Mouse (Mus musculus) heart, adult 2 months (tissue): ENCODE measurements around the gene Gas6.

Source experiments
- CTCF ChIP-seq: fragments of 200-600 bp; IDR thresholded peaks from 2 replicates; pipeline ENCODE4 v1.8.1; 2022; ENCODE audit warnings: antibody characterized with exemption, mild to moderate bottlenecking, moderate library complexity
- EP300 ChIP-seq: fragments of 200-500 bp; IDR thresholded peaks from 2 replicates; pipeline ENCODE4 v1.6.1; 2011; ENCODE audit warnings: low read depth, low read length, control low read depth; ENCODE audit not compliant: insufficient read depth

DNA sequence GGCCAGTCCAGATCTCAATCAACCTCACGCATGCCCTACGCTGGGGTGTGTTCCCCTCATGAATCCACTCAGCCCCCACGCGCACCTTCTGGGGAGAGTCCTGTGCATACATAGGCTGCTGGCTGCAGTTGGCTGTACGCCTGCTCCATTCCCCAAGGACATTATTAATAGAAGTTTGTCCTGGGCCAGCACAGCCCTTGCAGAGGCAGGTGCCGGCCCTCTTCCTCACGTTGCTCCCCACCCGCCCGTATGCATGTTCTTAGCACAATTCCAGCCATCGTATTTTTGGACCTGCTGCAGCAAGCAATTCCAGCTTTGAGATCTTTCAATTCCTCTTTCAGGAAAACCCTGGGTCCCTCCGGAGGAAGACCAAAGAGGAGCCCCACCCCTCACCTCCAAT is 1.3 kb downstream of the Gas6 start:
- TF ChIP-seq EP300 (no peak), CTCF (no peak)
